8 mouse cellular contexts compared by ENCODE assay signal in the genomic region with DNA sequence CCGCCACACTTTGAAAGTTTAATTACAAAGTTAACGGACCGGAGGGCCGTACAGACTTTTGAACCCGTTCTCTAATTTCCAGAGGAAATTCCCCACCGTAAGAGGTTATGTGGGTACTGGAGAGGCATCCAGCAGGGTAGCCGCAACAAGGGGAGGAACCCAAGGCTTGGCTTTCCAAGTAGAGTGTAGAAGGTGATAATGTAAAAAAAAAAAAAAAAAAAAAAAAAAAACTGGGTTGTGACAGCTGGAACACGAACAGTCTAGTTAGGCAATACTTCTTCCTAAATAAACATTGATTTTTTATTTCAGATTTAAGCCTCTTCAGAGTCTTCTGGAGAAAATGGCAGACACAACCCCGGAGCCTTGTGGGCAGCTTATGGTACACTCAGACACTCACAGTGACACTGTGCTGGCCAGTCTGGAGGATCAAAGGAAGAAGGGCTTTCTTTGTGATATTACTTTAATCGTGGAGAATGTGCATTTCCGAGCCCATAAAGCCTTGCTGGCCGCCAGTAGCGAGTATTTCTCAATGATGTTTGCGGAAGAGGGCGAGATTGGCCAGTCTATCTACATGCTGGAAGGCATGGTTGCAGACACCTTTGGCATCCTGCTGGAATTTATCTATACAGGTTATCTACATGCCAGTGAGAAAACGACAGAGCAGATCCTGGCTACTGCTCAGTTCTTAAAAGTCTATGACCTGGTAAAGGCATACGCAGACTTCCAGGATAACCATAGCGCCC. TPM values are rescaled to one million over a fixed set of nuclear protein-coding genes. Genes with fewer than 3 reads are reported as not detected.
DNase-seq lines count a peak whose midpoint lies in the region; ATAC-seq and TF ChIP-seq lines count a peak whose summit lies in the region.

No protein-coding gene starts in this region.

- TF ChIP-seq POLR2A in cortical plate, adult 2 months (IDR thresholded peaks at IDR 0.05; ENCODE audit: extremely low read depth, insufficient read depth, low read length) = no peak

- WGBS in hindbrain, embryonic 13.5 days = 59% methylated on average over 18 of the region's 18 CpGs
- WGBS in midbrain, embryonic 15.5 days = 56% methylated on average over 18 of the region's 18 CpGs

- peak overlapping the region; percentile 79 for H3K4me2 ChIP-seq in hindbrain, embryonic 13.5 days
- H3K4me2 ChIP-seq in midbrain, embryonic 15.5 days = peak overlapping the region; percentile 83

- peaks cover 3% of the 10 kb centered on the region; the same call in 1 of the 2 replicates for H3K4me1 ChIP-seq in cortical plate, adult 2 months (ENCODE audit: control insufficient read depth, insufficient read depth, low read length)
- H3K4me1 ChIP-seq in hindbrain, embryonic 13.5 days (replicated peaks) = peaks cover 44% of the 10 kb centered on the region
- peaks cover 44% of the 10 kb centered on the region for H3K4me1 ChIP-seq in midbrain, embryonic 15.5 days

- DNase-seq in layer of hippocampus, adult 2 months (ENCODE audit: low spot score in 2 of 2) = no peak
- no peak for DNase-seq in layer of hippocampus, adult 9-10 months (ENCODE audit: low spot score)
- no peak for DNase-seq in frontal cortex, postnatal 14 days (ENCODE audit: low spot score in 2 of 2)
- DNase-seq in right cerebral cortex, postnatal 14 days = no peak
- DNase-seq in urinary bladder, adult 2 months (ENCODE audit: low spot score) = no peak

- H3K36me3 ChIP-seq in hindbrain, embryonic 13.5 days = peaks cover 35% of the 10 kb centered on the region
- H3K36me3 ChIP-seq in midbrain, embryonic 15.5 days (replicated peaks) = 0 out of 2 replicates have a peak, but pooled peaks cover 11% of the 10 kb centered on the region

- H3K9me3 ChIP-seq in hindbrain, embryonic 13.5 days = no peaks in the 10 kb centered on the region
- H3K9me3 ChIP-seq in midbrain, embryonic 15.5 days = no peaks in the 10 kb centered on the region

- peak; percentile 5; the same call in 1 of the 2 replicates for ATAC-seq in hindbrain, embryonic 13.5 days (ENCODE audit: low FRiP score)
- peak; percentile 21 for ATAC-seq in midbrain, embryonic 15.5 days (replicated peaks)

- H3K9ac ChIP-seq in hindbrain, embryonic 13.5 days = peak overlapping the region; percentile 89
- H3K9ac ChIP-seq in midbrain, embryonic 15.5 days = peak overlapping the region; percentile 87

- H3K4me3 ChIP-seq in layer of hippocampus, adult 2 months = peak overlapping the region; percentile 84
- H3K4me3 ChIP-seq in cortical plate, adult 2 months (ENCODE audit: insufficient read depth, low read length) = peak overlapping the region; percentile 71
- H3K4me3 ChIP-seq in hindbrain, embryonic 13.5 days = peak overlapping the region; percentile 88
- H3K4me3 ChIP-seq in midbrain, embryonic 15.5 days = peak overlapping the region; percentile 96

- 0 out of 2 replicates have a peak, but pooled peaks cover 5% of the 10 kb centered on the region for H3K27me3 ChIP-seq in hindbrain, embryonic 13.5 days
- no peaks in the 10 kb centered on the region for H3K27me3 ChIP-seq in midbrain, embryonic 15.5 days (replicated peaks)

- no peak for TF ChIP-seq CTCF in layer of hippocampus, adult 2 months (conservative IDR thresholded peaks at IDR 0.05)
- no peak for TF ChIP-seq CTCF in cortical plate, adult 2 months (IDR thresholded peaks at IDR 0.05; ENCODE audit: extremely low read depth, insufficient read depth, low read length)

- H3K27ac ChIP-seq in layer of hippocampus, adult 2 months = peak overlapping the region; percentile 93
- H3K27ac ChIP-seq in cortical plate, adult 2 months (ENCODE audit: insufficient read depth, low read length) = no peak overlapping the region
- H3K27ac ChIP-seq in hindbrain, embryonic 13.5 days = no peak overlapping the region
- no peak overlapping the region for H3K27ac ChIP-seq in midbrain, embryonic 15.5 days

RNA-seq across cellular contexts. Expression of gene Zbtb24, which starts 0.8 kb away (rescaled TPM):
- 10 to 100 TPM; 17.9 to 22.7 TPM for total RNA-seq in layer of hippocampus, adult 2 months (2021)
- polyA plus RNA-seq in cortical plate, adult 2 months (2012; rRNA removed) = 14.2 and 17.6 TPM in 2 replicates
- 20.5 and 21.6 TPM in 2 replicates for polyA plus RNA-seq in hindbrain, embryonic 13.5 days (2015; fragmentation: Nextera tagmentation; extraction: Ambion mirVana)
- 19.8 and 22.3 TPM in 2 replicates for polyA plus RNA-seq in midbrain, embryonic 15.5 days (2015; fragmentation: Nextera tagmentation; extraction: Ambion mirVana)
- 15.8 and 17.4 TPM in 2 replicates for polyA plus RNA-seq in urinary bladder, adult 2 months (2012; rRNA removed)

RNA-seq across cellular contexts. Expression of gene Mical1, which starts 25.2 kb away (rescaled TPM):
- total RNA-seq in layer of hippocampus, adult 2 months (2021) = 10 to 100 TPM; 18.5 to 19.2 TPM
- 15.3 and 18.4 TPM in 2 replicates for polyA plus RNA-seq in cortical plate, adult 2 months (2012; rRNA removed)
- polyA plus RNA-seq in hindbrain, embryonic 13.5 days (2015; fragmentation: Nextera tagmentation; extraction: Ambion mirVana) = 27.9 and 29.6 TPM in 2 replicates
- polyA plus RNA-seq in midbrain, embryonic 15.5 days (2015; fragmentation: Nextera tagmentation; extraction: Ambion mirVana) = 19.6 and 21.5 TPM in 2 replicates
- 48.9 and 57.9 TPM in 2 replicates for polyA plus RNA-seq in urinary bladder, adult 2 months (2012; rRNA removed)

RNA-seq across cellular contexts. Expression of gene Smpd2, which starts 39.2 kb away (rescaled TPM):
- total RNA-seq in layer of hippocampus, adult 2 months (2021) = 10 to 100 TPM; 17.8 to 23.7 TPM
- polyA plus RNA-seq in cortical plate, adult 2 months (2012; rRNA removed) = 33.8 and 36.5 TPM in 2 replicates
- polyA plus RNA-seq in hindbrain, embryonic 13.5 days (2015; fragmentation: Nextera tagmentation; extraction: Ambion mirVana) = 31.6 and 39.4 TPM in 2 replicates
- polyA plus RNA-seq in midbrain, embryonic 15.5 days (2015; fragmentation: Nextera tagmentation; extraction: Ambion mirVana) = 38.8 and 41.6 TPM in 2 replicates
- 167 and 169 TPM in 2 replicates for polyA plus RNA-seq in urinary bladder, adult 2 months (2012; rRNA removed)

RNA-seq across cellular contexts. Expression of gene Ppil6, which starts 39.3 kb away (rescaled TPM):
- total RNA-seq in layer of hippocampus, adult 2 months (2021) = 1 to 10 TPM; 7.8 to 9.7 TPM
- polyA plus RNA-seq in cortical plate, adult 2 months (2012; rRNA removed) = 5.2 and 7.0 TPM in 2 replicates
- 2.7 and 4.6 TPM in 2 replicates for polyA plus RNA-seq in hindbrain, embryonic 13.5 days (2015; fragmentation: Nextera tagmentation; extraction: Ambion mirVana)
- polyA plus RNA-seq in midbrain, embryonic 15.5 days (2015; fragmentation: Nextera tagmentation; extraction: Ambion mirVana) = 3.2 and 3.3 TPM in 2 replicates
- polyA plus RNA-seq in urinary bladder, adult 2 months (2012; rRNA removed) = 10.7 and 11.5 TPM in 2 replicates
